Mouse (Mus musculus): ENCODE measurements around the gene Pxylp1.

GRCm38 (mm10) chr9:96888742-96889344, 3.6 kb downstream of the Pxylp1 start:
- TF ChIP-seq GATA1 (IDR thresholded peaks at IDR 0.05; ENCODE audit: borderline replicate concordance, low read length) (no peak), FLI1 (IDR thresholded peaks at IDR 0.05; ENCODE audit: low read length) (no peak)
